Mouse (Mus musculus) thymus, postnatal 10 days (tissue): Measurements from ENCODE around the gene Kit.

ENCODE experiments used
- DNase-seq, 2 experiments: peaks; one replicate each; pipeline ENCODE4 v3.0.0; 2021; ENCODE audit warnings: low spot score in 2 of 2

Gene Kit

GRCm38 (mm10) chr5:75632846-75633640 is 58.3 kb downstream of the Kit start:
- no peak for DNase-seq

GRCm38 (mm10) chr5:75635385-75635784 is 60.7 kb downstream of the Kit start:
- no peak for DNase-seq

- DNase-seq, result no peak
Observed at GRCm38 (mm10) chr5:75640637-75641036, 65.9 kb downstream of the Kit start.

- no peak for DNase-seq
Observed at GRCm38 (mm10) chr5:75647046-75647445, 72.3 kb downstream of the Kit start.

- DNase-seq, result no peak
Observed at GRCm38 (mm10) chr5:75650566-75650965, 75.8 kb downstream of the Kit start.

- DNase-seq, result no peak
Observed at GRCm38 (mm10) chr5:75653431-75653830, 78.7 kb downstream of the Kit start.

GRCm38 (mm10) chr5:75658575-75658974 is 83.9 kb downstream of the Kit start:
- DNase-seq, result no peak

- DNase-seq, result no peak
Observed at GRCm38 (mm10) chr5:75660342-75660741, 85.6 kb downstream of the Kit start.

- no peak for DNase-seq
Observed at GRCm38 (mm10) chr5:75662466-75662865, 87.8 kb downstream of the Kit start.

- no peak for DNase-seq
Observed at GRCm38 (mm10) chr5:75663768-75664167, 89.1 kb downstream of the Kit start.

- peak; percentile 55 to 64 for DNase-seq
Observed at GRCm38 (mm10) chr5:75667083-75667482, 92.4 kb downstream of the Kit start.

- no peak for DNase-seq
Observed at GRCm38 (mm10) chr5:75671136-75671788, 96.5 kb downstream of the Kit start.

GRCm38 (mm10) chr5:75676024-75676423 is 101.3 kb downstream of the Kit start:
- DNase-seq, result no peak

GRCm38 (mm10) chr5:75679896-75680295 is 105.2 kb downstream of the Kit start:
- DNase-seq, result no peak

GRCm38 (mm10) chr5:75695162-75695809 is 120.6 kb downstream of the Kit start:
- DNase-seq, result no peak

- DNase-seq, result no peak
Observed at GRCm38 (mm10) chr5:75696960-75697359, 122.2 kb downstream of the Kit start.

GRCm38 (mm10) chr5:75698556-75698955 is 123.8 kb downstream of the Kit start:
- DNase-seq, result no peak

GRCm38 (mm10) chr5:75699081-75699480 is 124.4 kb downstream of the Kit start:
- no peak for DNase-seq

- DNase-seq, result no peak
Observed at GRCm38 (mm10) chr5:75699516-75699915, 124.8 kb downstream of the Kit start.

- DNase-seq, result no peak
Observed at GRCm38 (mm10) chr5:75701662-75702061, 126.9 kb downstream of the Kit start.

GRCm38 (mm10) chr5:75702080-75702479 is 127.4 kb downstream of the Kit start:
- no peak for DNase-seq

GRCm38 (mm10) chr5:75704584-75705175 is 130.0 kb downstream of the Kit start:
- no peak for DNase-seq
